Mouse (Mus musculus) heart, postnatal 0 days (tissue): ENCODE measurements around the gene Mast4.

Source experiments
- CTCF ChIP-seq: IDR thresholded peaks from 2 replicates; pipeline ENCODE4 v1.5.1; 2016; ENCODE audit warnings: antibody characterized with exemption, control low read depth, low read depth
- EP300 ChIP-seq: IDR thresholded peaks from 2 replicates; pipeline ENCODE4 v1.6.1; 2016; ENCODE audit warnings: antibody characterized with exemption, low read depth

DNA sequence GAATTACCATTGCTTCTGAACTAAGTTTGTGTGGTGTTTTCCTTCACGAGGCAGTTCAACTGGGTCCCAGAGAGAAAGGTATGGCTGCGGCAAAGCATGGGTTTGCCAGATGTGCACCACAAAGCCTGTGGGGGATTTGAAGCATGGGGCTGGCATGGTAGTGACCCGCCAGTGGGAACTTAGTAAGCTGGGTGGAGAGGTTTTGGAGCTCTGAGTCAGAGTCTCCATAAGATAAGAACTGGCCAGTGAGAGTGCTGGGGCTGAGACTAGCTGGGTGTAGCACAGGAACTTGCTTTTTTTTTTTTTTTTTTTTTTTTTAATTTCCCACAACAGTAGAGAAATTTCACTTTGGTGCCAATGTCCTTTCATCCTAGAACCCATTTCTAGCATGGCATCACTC lies 73.9 kb downstream of the Mast4 start:
- TF ChIP-seq CTCF (no peak), EP300 (no peak)
